Mouse (Mus musculus): ENCODE measurements around the gene Brs3. TPM values are rescaled to one million over a fixed set of nuclear protein-coding genes. Genes with fewer than 3 reads are reported as not detected.

Gene Brs3
- total and polyA plus RNA-seq, 2 experiments from 2014 or later = 0.90 to 1.1 TPM

DNA sequence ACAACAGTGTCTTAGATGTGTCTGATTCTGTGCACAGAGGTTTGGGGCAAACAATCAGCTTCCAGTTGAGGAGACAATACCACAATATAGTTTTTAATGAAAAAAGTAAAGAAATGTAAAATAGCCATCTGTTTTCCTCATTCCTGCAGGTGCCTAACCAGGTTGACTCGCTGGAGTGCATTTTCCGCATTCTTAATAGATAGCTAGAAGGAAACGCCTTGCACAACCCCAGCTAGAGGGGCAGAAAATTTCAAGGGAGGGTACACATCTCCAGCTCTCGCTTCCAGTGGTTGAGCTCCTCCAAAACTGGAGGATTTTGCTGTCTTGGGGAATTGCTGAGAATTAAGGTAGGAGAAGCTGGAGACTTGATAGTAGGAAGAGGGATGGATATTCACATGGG is 44.9 kb downstream of the Brs3 start, which contains the start of gene Vgll1:
Gene Vgll1, plus strand, starts transcription at position 301 of the 400 bp plus-strand sequence.
- Histone ChIP-seq H3K4me1 (ENCODE audit: insufficient read depth) (no peaks in the 10 kb centered on the region), H3K27ac (ENCODE audit: low read depth, low read length) (no peak within 1 kb of the TSS), H3K9ac (no peak within 1 kb of the TSS), H3K36me3 (ENCODE audit: insufficient read depth) (no peaks in the 10 kb centered on the region), H3K9me3 (ENCODE audit: low read length) (no peaks in the 10 kb centered on the region), H3K4me3 (ENCODE audit: low read depth, low read length) (no peak within 1 kb of the TSS), H3K4me2 (ENCODE audit: low read depth) (no peak within 1 kb of the TSS), H3K27me3 (ENCODE audit: insufficient read depth, low read length) (no peaks in the 10 kb centered on the region)
- no peak for DNase-seq
- 79% methylated on average over 4 of the region's 4 CpGs for WGBS
- no peak for ATAC-seq
- TF ChIP-seq CTCF (IDR thresholded peaks at IDR 0.05; ENCODE audit: low read depth) = no peak

Other genes starting within 250 kb of the Brs3 start
- gene Map7d3, start 220.7 kb upstream of the Brs3 start, total RNA-seq (2014; rRNA removed) = 0.05 and 0.54 TPM in 2 replicates
- 0.45 and 0.49 TPM in 2 replicates for gene Map7d3, start 220.7 kb upstream of the Brs3 start, polyA plus RNA-seq (2015; fragmentation: Nextera tagmentation; extraction: Ambion mirVana)
- not detected in 2 replicates for gene Adgrg4, start 172.9 kb upstream of the Brs3 start, total RNA-seq (2014; rRNA removed)
- gene Adgrg4, start 172.9 kb upstream of the Brs3 start, polyA plus RNA-seq (2015; fragmentation: Nextera tagmentation; extraction: Ambion mirVana) = not detected in 2 replicates
- gene Htatsf1, start 10.5 kb downstream of the Brs3 start, total RNA-seq (2014; rRNA removed) = 57.8 and 69.3 TPM in 2 replicates
- gene Htatsf1, start 10.5 kb downstream of the Brs3 start, polyA plus RNA-seq (2015; fragmentation: Nextera tagmentation; extraction: Ambion mirVana) = 96.3 and 109 TPM in 2 replicates
- gene Vgll1, start 45.0 kb downstream of the Brs3 start, total RNA-seq (2014; rRNA removed) = not detected in 2 replicates
- not detected in 2 replicates for gene Vgll1, start 45.0 kb downstream of the Brs3 start, polyA plus RNA-seq (2015; fragmentation: Nextera tagmentation; extraction: Ambion mirVana)
- gene Cd40lg, start 169.1 kb downstream of the Brs3 start, total RNA-seq (2014; rRNA removed) = not detected in 2 replicates
- not detected in 2 replicates for gene Cd40lg, start 169.1 kb downstream of the Brs3 start, polyA plus RNA-seq (2015; fragmentation: Nextera tagmentation; extraction: Ambion mirVana)

Data from forebrain, postnatal 0 days (tissue).